Mouse (Mus musculus) 3134 (cell line): ENCODE measurements around the gene Zfp408.

ENCODE experiments used
- DNase-seq: peaks from one replicate; pipeline ENCODE4 v3.0.0-alpha.2; 2011; ENCODE audit warnings: low spot score; ENCODE audit not compliant: insufficient read length; ENCODE audit errors: extremely low read depth

The Zfp408 gene

GRCm38 (mm10) chr2:91649553-91650359, at the start of gene Zfp408, which contains the start of gene Arhgap1:
TSS of gene Zfp408 (minus strand) at chr2:91649791.
TSS of gene Arhgap1 (plus strand) at chr2:91649860.
- peak; percentile 94 for DNase-seq

GRCm38 (mm10) chr2:91699225-91699624, 49.6 kb upstream of the Zfp408 start:
- DNase-seq, result no peak

DNA sequence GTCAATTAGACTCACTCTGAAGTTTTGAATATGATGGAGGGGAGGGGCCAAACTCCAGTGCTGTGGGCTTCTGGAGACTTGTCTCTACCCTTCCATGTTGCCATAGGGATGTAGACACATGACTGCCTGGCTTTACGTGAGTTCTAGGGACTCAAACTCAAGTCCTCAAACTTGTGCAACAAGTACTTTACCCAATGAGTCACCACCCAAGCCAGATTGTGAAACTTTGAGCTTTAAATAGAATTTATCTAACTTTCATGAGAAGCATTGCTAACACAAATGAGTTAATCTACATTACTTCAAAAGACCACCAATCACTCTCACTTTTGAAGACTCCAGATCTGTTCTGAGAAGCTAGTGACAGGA, 46.6 kb upstream of the Zfp408 start:
- DNase-seq, result peak; percentile 13

DNA sequence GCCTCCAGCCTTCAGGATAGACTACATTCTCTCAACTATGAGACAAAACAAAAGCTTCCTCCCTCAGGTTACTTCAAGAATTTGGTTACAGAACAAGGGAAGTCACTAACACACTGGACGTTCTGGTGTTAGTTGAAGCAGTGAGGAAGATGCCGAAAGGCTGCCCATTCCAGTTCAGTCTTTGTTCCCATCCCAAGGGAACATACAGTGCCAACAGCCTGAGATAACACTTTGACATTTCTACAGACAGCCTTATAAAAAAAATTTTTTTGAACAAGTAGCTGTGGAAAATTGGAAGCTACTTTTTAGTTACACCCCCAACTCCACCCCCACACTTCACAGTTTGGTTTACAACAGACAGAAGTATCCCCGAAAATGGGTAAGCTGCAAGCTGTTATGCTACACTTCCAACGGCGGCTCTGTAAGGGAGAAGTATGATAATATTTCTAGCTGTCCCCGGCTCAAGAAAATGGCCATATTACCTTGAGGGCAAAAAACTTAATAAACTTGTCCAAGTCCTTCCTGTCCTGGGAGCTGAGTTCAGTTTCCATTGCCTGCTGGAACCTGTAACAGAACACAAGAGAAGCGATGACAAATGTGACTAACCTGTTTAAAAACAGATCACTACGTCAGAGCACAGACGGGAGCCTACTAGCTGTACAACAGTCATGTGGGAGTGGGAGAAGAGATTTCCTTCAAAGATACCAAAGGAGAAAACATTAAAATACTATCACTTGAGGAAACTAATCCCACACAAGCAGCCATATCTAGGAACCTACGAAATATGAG, 46.0 kb upstream of the Zfp408 start:
- DNase-seq, result no peak

DNA sequence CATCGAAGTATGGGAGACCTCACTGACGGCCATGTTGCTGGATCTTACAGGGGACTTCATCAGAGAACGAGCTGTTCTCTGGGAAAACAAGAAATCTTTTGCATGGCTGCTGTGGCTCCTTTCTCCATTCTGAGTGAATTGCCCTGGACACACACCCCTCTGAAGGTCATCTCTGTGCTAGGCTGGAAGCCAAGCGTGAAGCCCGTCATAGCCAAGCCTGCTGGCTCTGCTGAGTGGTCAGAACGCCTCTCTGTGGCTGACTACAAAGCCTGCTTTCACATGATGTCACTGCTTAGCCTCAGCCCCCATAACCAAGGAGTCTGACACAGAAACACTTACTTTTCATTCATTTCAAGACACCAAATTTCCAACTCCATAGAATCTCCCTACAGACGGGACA, 39.9 kb upstream of the Zfp408 start:
- no peak for DNase-seq

- no peak for DNase-seq
These were observed 34.3 kb upstream of the Zfp408 start for GRCm38 (mm10) chr2:91683919-91684318.

GRCm38 (mm10) chr2:91682850-91683249, 33.3 kb upstream of the Zfp408 start:
- DNase-seq, result no peak

DNA sequence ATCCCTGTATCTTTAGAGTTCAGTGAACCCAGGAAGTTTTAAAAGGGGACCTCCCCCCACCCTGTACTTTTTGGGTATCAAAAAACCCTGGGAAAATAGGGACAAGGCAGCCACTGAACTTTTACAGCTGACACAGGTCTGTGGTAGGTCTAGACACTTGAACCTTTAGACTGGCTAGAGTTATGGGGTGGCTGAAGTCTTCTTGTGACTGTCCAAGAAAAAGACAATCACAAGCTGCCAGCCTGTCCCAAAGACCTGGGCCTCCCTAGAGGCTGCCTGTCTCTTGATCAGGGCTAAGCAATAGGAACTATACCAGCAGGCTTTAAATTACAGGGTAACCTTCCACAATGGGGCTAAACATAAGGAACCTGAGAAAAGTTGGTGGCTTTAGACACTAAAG, 27.4 kb upstream of the Zfp408 start:
- DNase-seq, result no peak

DNA sequence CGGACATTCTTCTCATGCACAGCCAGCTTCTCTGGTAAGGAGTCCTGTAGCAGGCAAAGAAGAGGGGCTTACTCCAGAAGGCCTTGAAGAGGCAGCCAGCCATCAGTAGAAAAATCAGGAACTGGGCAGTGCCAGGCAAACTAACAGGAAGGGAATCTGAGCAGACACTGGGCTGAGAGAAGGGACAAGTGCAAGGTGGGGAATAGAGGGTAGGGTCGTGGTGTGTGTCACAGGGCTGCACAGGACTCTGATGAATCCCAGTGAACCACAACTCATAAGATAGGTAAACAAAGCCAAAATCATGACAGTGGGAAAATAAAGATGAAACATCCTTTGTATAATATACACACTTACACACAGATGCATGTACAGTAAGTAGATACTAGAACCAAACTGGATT, 26.8 kb upstream of the Zfp408 start:
- no peak for DNase-seq

DNA sequence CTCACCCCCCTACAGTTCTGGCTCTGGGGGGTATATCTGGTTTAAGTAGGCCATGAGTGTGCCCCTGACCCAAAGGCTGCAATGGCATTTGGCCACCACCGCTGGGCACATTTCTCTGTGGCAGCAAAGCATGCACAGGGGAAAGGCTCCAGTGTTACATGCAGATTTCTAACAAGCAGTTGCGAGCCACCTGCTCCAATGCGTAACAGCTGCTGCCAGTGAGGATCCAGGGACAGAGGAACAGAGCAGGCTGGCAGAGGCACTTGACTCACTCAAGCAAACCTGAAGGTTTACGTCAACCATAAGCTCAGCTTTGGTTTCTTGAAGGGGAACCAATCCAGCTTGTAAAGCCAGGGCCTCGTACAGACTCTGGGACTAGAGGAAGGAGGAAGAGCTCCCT, 25.3 kb upstream of the Zfp408 start:
- no peak for DNase-seq

DNA sequence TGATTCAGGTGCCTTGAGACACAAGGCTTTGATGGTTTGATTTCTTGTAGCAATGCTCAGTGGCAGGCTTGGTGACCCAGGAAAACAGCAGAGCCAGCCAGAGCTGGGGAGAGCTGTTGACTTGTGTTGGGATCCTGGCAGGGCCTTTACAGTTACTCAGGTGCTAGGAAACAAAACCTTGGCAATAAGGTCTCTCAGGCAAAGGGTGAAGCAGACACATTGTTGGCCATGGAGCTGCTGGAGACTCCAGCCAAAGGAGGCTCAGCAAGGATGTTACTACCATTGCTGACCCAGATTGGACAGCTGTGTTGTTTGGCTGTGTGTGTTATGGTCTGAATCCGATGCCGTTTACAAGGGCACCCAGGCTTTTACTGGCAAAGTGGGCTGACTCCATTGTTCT, 24.0 kb upstream of the Zfp408 start:
- DNase-seq, result no peak

GRCm38 (mm10) chr2:91670038-91670437, 20.4 kb upstream of the Zfp408 start:
- no peak for DNase-seq

- no peak for DNase-seq
These were observed 19.7 kb upstream of the Zfp408 start for GRCm38 (mm10) chr2:91669326-91669725.

DNA sequence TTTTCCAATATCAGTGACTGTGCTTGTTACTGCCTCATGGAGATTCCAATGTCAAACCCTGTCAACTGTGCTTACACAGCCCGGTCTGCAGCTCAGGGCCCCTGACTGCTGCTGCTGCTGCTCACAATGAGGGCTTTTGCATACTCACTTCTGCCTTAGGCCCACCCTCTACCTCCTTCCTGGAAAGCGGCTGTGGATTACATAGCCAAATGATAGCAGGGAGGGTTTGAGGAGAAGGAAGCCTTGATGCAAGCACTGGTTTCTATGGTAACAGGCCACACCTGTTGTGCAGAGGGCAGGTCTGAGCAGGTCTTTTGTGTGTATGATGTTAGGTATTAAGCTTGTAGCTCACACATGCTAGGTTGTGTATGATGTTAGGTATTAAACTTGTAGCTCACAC, 18.2 kb upstream of the Zfp408 start:
- DNase-seq, result no peak

- no peak for DNase-seq
These were observed 16.9 kb upstream of the Zfp408 start for GRCm38 (mm10) chr2:91666386-91666910.

GRCm38 (mm10) chr2:91664780-91665179, 15.2 kb upstream of the Zfp408 start:
- no peak for DNase-seq

- DNase-seq, result no peak
These were observed 11.4 kb upstream of the Zfp408 start for GRCm38 (mm10) chr2:91660981-91661380.

- DNase-seq, result no peak
These were observed 10.1 kb upstream of the Zfp408 start for GRCm38 (mm10) chr2:91659657-91660056.

DNA sequence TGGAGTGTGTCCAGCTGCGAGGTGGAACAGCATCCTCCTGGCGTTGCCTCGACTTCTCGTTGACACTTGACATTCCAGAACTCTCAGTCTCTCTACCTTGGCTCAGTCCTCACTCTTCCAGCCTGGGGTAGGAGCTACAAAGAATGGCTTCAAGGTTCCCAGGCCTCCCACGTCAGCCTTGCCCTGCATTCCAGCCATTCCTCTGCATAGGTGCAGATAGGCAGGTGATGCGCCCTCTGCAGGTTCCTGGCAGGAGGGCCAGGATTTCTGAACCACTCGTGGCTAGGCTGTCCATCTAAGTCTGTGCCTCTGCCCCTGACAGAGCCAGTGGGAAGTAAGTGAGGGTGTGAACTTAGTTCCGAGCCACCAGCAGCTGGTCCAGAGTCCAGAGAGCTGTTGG, 7.2 kb upstream of the Zfp408 start:
- DNase-seq, result no peak

DNA sequence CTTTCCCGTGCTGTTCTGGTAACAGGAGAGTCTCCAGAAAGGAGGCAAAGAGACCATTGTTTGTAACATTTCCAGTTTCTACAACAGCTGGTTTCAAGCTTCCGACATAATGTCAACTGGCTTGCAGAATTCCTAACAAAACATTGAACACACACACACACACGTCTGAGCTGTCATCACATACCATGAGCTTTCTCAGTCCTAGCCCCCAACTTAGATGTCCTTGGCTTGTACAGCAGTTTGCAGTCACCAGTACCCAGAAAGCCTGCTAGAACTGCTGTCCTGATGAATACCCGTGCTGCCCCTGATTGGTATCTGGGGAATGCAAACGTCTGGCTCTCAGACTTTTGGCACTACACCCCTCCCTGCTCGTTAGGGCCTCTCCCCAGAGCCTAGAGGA, 6.2 kb upstream of the Zfp408 start:
- DNase-seq, result no peak

- DNase-seq, result no peak
These were observed 5.8 kb upstream of the Zfp408 start for GRCm38 (mm10) chr2:91655388-91655787.

DNA sequence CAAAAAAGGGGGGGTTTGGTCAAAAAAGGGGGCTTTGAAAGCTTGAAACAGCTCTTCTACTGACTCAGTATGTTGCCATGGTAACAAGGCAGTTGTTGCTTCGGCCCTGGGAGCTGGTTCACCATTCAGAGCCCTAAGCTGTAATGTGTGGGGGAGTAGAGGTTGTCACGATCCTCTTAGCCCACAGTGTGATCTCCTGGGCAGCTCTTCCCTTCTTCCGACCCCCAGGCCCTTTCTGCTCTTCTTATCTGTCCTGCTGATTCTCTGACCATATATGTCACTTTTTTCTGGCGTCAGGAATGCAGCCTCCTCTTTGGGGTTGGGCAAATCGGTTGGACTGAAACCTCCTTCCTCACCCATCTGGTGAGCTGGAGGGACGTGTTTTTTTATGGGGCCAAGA, 3.3 kb upstream of the Zfp408 start:
- no peak for DNase-seq
